Mouse (Mus musculus): ENCODE measurements around the gene Asb5. TPM values are rescaled to one million over a fixed set of nuclear protein-coding genes. Genes with fewer than 3 reads are reported as not detected.

The Asb5 gene
- polyA plus RNA-seq (2014; fragmentation: Illumina TruSeq; extraction: RNeasy Lipid Tissue Mini Kit (QIAGEN cat#74804); ENCODE audit: low read depth, low replicate concordance) = not detected

GRCm38 (mm10) chr8:54529382-54530296 lies at the start of gene Asb5, which contains the start of gene Spcs3:
Gene Asb5 (plus strand): TSS chr8:54529580.
Gene Spcs3 (minus strand): TSS chr8:54529998.

DNA sequence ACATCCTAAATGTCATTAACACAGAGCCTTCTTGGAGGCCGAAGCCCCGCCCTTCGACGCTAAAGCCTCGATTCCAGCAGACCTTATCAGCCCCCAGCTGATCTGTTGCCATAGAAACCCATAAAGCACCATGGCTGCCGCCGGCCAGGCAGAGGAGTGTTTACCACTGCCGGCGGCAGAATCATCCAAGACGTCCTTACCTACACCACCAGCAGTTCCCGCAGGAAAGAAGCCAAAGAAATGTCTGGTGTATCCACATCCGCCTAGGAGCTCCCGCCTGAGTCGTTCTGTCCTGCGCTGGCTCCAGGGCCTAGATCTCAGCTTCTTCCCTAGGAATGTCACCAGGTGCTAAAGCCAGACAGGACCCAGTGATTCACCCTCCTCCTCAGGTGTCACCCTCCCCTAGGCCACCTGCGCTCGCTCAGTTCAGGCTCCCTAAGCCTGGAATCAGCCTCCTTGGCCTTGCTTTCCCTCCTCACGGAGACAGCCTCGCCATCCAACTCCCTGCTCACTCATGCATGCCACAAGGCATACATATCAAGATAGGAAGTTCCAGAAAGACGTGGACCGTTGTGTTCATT lies 71.4 kb downstream of the Asb5 start, which contains the start of gene Spata4:
Gene Spata4 (plus strand): TSS at position 111 of the 581 bp plus-strand sequence.

Other genes starting within 250 kb of the Asb5 start
- gene Spcs3, start 418 bp downstream of the Asb5 start, polyA plus RNA-seq (2014; fragmentation: Illumina TruSeq; extraction: RNeasy Lipid Tissue Mini Kit (QIAGEN cat#74804); ENCODE audit: low read depth, low replicate concordance) = 126 TPM
- 0.53 TPM for gene Spata4, start 71.2 kb downstream of the Asb5 start, polyA plus RNA-seq (2014; fragmentation: Illumina TruSeq; extraction: RNeasy Lipid Tissue Mini Kit (QIAGEN cat#74804); ENCODE audit: low read depth, low replicate concordance)

Measured in liver, adult 10 weeks (tissue).